ENCODE assay signal across 32 mouse cellular contexts in the genomic region with DNA sequence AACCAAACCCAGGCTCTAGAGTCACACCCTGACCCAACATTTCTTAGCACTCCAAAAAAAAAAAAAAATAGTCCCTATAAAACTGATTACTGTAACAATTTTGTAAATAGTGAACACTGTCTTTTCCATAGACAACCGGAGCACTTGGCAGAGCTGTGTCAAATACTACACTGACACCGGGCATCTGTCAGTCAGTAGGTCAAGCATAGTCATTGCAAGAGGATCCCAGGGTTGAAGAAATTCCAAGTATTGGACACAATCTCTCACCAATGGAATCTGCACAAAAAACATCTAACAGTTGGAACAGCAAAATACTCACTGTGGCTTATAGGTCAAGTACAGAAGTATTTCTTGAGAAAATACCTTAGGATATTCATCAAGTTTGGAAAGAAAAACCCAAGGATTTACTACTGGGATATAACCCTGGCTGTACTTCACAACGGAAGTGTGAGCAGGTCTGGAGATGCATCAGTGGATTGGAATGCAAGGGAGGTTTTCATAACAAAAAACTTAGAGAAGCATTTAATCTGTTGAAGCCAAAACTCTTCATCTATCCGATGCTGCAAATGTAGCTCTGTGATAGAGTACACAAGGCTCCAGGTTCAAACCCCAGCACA. TPM values are rescaled to one million over a fixed set of nuclear protein-coding genes. Genes with fewer than 3 reads are reported as not detected.
DNase-seq lines count a peak whose midpoint lies in the region; ATAC-seq lines count a peak whose summit lies in the region.
"Had no signal": no experiment of that assay in that cellular context is flagged by ENCODE, and none has a peak within 500 bp of the region (broad histone marks: within the 10 kb centered on the region; RNA-seq: fewer than 3 reads in every experiment).

No protein-coding gene starts in this region.

- H3K4me2 ChIP-seq in kidney, embryonic 15.5 days: no peak overlapping the region
- no peak overlapping the region for H3K4me2 ChIP-seq in midbrain, embryonic 16.5 days (ENCODE audit: low read length)
- H3K4me2 ChIP-seq: embryonic facial prominence, embryonic 13.5 days; forebrain, embryonic 12.5 days; forebrain, embryonic 15.5 days; heart, embryonic 12.5 days; heart, embryonic 15.5 days; hindbrain, embryonic 14.5 days had no signal

- no peaks in the 10 kb centered on the region for H3K36me3 ChIP-seq in kidney, embryonic 15.5 days
- no peaks in the 10 kb centered on the region for H3K36me3 ChIP-seq in midbrain, embryonic 16.5 days (ENCODE audit: control insufficient read depth, insufficient read depth, low read length)
- H3K36me3 ChIP-seq: embryonic facial prominence, embryonic 10.5 days; embryonic facial prominence, embryonic 13.5 days; forebrain, embryonic 12.5 days; forebrain, embryonic 15.5 days; heart, embryonic 12.5 days; heart, embryonic 15.5 days; hindbrain, embryonic 10.5 days had no signal

- no peak overlapping the region for H3K9ac ChIP-seq in kidney, embryonic 15.5 days
- no peak overlapping the region for H3K9ac ChIP-seq in midbrain, embryonic 16.5 days (ENCODE audit: low read depth, low read length)
- H3K9ac ChIP-seq: embryonic facial prominence, embryonic 13.5 days; forebrain, embryonic 12.5 days; forebrain, embryonic 15.5 days; heart, embryonic 12.5 days; heart, embryonic 15.5 days; hindbrain, embryonic 14.5 days had no signal

- H3K27me3 ChIP-seq in kidney, embryonic 15.5 days: no peaks in the 10 kb centered on the region
- no peaks in the 10 kb centered on the region for H3K27me3 ChIP-seq in midbrain, embryonic 16.5 days (ENCODE audit: control insufficient read depth, insufficient read depth, low read depth, low read length)
- H3K27me3 ChIP-seq: embryonic facial prominence, embryonic 13.5 days; forebrain, embryonic 12.5 days; forebrain, embryonic 15.5 days; heart, embryonic 12.5 days; heart, embryonic 15.5 days had no signal

- H3K9me3 ChIP-seq in kidney, embryonic 15.5 days (replicated peaks): no peaks in the 10 kb centered on the region
- H3K9me3 ChIP-seq in midbrain, embryonic 16.5 days (replicated peaks; ENCODE audit: control insufficient read depth, low read length, poor library complexity, severe bottlenecking): no peaks in the 10 kb centered on the region
- H3K9me3 ChIP-seq: embryonic facial prominence, embryonic 10.5 days; embryonic facial prominence, embryonic 13.5 days; forebrain, embryonic 12.5 days; forebrain, embryonic 15.5 days; heart, embryonic 15.5 days; hindbrain, embryonic 10.5 days had no signal

- no peak overlapping the region for H3K4me3 ChIP-seq in kidney, embryonic 15.5 days (replicated peaks)
- H3K4me3 ChIP-seq in midbrain, embryonic 16.5 days (ENCODE audit: low read depth, low read length): no peak overlapping the region
- H3K4me3 ChIP-seq: embryonic facial prominence, embryonic 10.5 days; embryonic facial prominence, embryonic 13.5 days; erythroblast, embryonic 14.5 days; forebrain, embryonic 12.5 days; forebrain, embryonic 15.5 days; heart, embryonic 12.5 days; heart, embryonic 15.5 days; hindbrain, embryonic 10.5 days had no signal

- WGBS in kidney, embryonic 15.5 days: 31% methylated on average over 4 of the region's 4 CpGs
- WGBS in midbrain, embryonic 16.5 days: 86% methylated on average over 4 of the region's 4 CpGs

- DNase-seq in kidney, postnatal 10 days: no peak
- peak; percentile 55 for DNase-seq in 3134 (ENCODE audit: extremely low read depth, insufficient read length, low spot score)
- DNase-seq in Muller cell, postnatal 12 days (ENCODE audit: inconsistent ontology term): peak; percentile 58
- no peak for DNase-seq in retina, embryonic 14.5 days (ENCODE audit: low spot score)
- DNase-seq: adrenal gland, adult 8-10 months; adrenal gland, postnatal 25 days; cerebellum, adult 11-12 months; cerebellum, adult 8-10 months; cerebellum, postnatal 10 days; cerebellum, postnatal 36 days; embryo, embryonic 11 days; gastrocnemius, postnatal 25 days; heart, adult 18-20 months; heart, postnatal 10 days; heart, postnatal 36 days had no signal

- H3K27ac ChIP-seq in kidney, embryonic 15.5 days: peak overlapping the region; percentile 20
- no peak overlapping the region for H3K27ac ChIP-seq in midbrain, embryonic 16.5 days (ENCODE audit: low read length)
- H3K27ac ChIP-seq: embryonic facial prominence, embryonic 10.5 days; embryonic facial prominence, embryonic 13.5 days; forebrain, embryonic 12.5 days; forebrain, embryonic 15.5 days; heart, embryonic 15.5 days; hindbrain, embryonic 10.5 days; hindbrain, embryonic 14.5 days; hindbrain, postnatal 0 days had no signal

- peak; percentile 82 for ATAC-seq in kidney, embryonic 15.5 days (replicated peaks; ENCODE audit: low FRiP score)
- ATAC-seq in midbrain, embryonic 16.5 days: no peak
- ATAC-seq: activated CD4-positive, CD25-positive, alpha-beta regulatory T cell, adult 4 months; forebrain, embryonic 15.5 days; hindbrain, postnatal 0 days; inflammation-experienced regulatory T-cells, adult 6 months had no signal

- no peaks in the 10 kb centered on the region for H3K4me1 ChIP-seq in kidney, embryonic 15.5 days
- H3K4me1 ChIP-seq in midbrain, embryonic 16.5 days (ENCODE audit: control insufficient read depth, insufficient read depth, low read length): no peaks in the 10 kb centered on the region
- H3K4me1 ChIP-seq: embryonic facial prominence, embryonic 10.5 days; embryonic facial prominence, embryonic 13.5 days; forebrain, embryonic 12.5 days; forebrain, embryonic 15.5 days; heart, embryonic 12.5 days; heart, embryonic 15.5 days; hindbrain, embryonic 10.5 days had no signal

RNA-seq across cellular contexts. Expression of a gene that starts 5.6 kb away (rescaled TPM):
- polyA plus RNA-seq in kidney, embryonic 15.5 days (2015; fragmentation: Nextera tagmentation; extraction: Ambion mirVana): not detected in 2 replicates
- not detected in 2 replicates for polyA plus RNA-seq in midbrain, embryonic 16.5 days (2015; fragmentation: Nextera tagmentation; extraction: Ambion mirVana)
- polyA plus RNA-seq: activated CD4-positive, CD25-positive, alpha-beta regulatory T cell, adult 4 months; brain, embryonic 14.5 days; cortical plate, adult 2 months; embryonic facial prominence, embryonic 10.5 days; embryonic facial prominence, embryonic 13.5 days; erythroblast, embryonic 14.5 days; forebrain, embryonic 12.5 days; forebrain, embryonic 15.5 days; gonadal fat pad, adult 2 months; heart, embryonic 12.5 days; heart, embryonic 15.5 days; hindbrain, embryonic 10.5 days; hindbrain, embryonic 14.5 days; hindbrain, postnatal 0 days; inflammation-experienced regulatory T-cells, adult 6 months had no signal

RNA-seq across cellular contexts. Expression of a gene that starts 20.9 kb away (rescaled TPM):
- polyA plus RNA-seq in kidney, embryonic 15.5 days (2015; fragmentation: Nextera tagmentation; extraction: Ambion mirVana): not detected in 2 replicates
- polyA plus RNA-seq in midbrain, embryonic 16.5 days (2015; fragmentation: Nextera tagmentation; extraction: Ambion mirVana): not detected in 2 replicates
- polyA plus RNA-seq: activated CD4-positive, CD25-positive, alpha-beta regulatory T cell, adult 4 months; brain, embryonic 14.5 days; cortical plate, adult 2 months; embryonic facial prominence, embryonic 10.5 days; embryonic facial prominence, embryonic 13.5 days; erythroblast, embryonic 14.5 days; forebrain, embryonic 12.5 days; forebrain, embryonic 15.5 days; gonadal fat pad, adult 2 months; heart, embryonic 12.5 days; heart, embryonic 15.5 days; hindbrain, embryonic 10.5 days; hindbrain, embryonic 14.5 days; hindbrain, postnatal 0 days; inflammation-experienced regulatory T-cells, adult 6 months had no signal

Comparison
In these comparisons a context has a peak if more than half of its experiments do, and no peak if none do; other contexts are left out.
1. DNase-seq: peak in 3134 (single experiment) and Muller cell, postnatal 12 days (single experiment); none in kidney, postnatal 10 days (single experiment) and retina, embryonic 14.5 days (single experiment).